13 mouse cellular contexts compared by ENCODE assay signal in the genomic region with DNA sequence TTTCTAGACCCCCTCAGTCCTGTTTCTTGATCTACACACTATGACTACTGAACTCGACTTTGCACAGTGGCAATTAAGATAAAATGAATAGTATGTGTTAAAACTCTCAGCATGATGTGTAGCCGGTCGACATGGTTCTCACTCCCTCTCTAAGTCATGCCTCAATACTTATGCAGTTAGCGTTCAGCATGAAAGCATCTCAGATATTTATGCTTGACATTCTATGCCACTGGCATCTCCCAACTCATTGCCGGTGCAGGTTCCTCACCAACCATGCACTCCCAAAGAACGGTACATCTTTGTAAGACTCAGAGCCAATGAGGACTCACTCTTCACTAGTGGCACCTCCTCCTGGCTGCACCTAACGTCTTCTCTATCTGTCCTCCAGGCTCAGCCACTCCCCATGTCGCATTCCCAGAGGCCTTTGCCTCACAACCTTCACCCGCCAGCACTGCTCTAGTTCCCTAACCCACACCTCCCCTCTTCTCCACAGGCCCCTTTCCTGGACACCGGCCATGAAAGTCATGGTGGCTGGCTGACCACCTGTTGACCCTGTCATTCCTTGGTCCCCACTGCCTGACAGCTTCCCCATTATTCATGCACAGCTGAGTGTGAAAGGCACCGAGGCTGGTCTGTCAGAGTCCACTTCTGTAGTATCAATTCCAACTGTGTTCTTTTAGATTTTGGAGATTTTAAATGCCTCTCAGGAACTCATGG.
DNase-seq lines count a peak whose midpoint lies in the region; ATAC-seq and TF ChIP-seq lines count a peak whose summit lies in the region.
"Had no signal": no experiment of that assay in that cellular context is flagged by ENCODE, and none has a peak within 500 bp of the region (broad histone marks: within the 10 kb centered on the region; RNA-seq: fewer than 3 reads in every experiment).

No protein-coding gene starts in this region.

- no peaks in the 10 kb centered on the region for H3K9me3 ChIP-seq in limb, embryonic 13.5 days
- H3K9me3 ChIP-seq in limb, embryonic 10.5 days (replicated peaks): no peaks in the 10 kb centered on the region
- H3K9me3 ChIP-seq in kidney, postnatal 0 days (replicated peaks; ENCODE audit: low read length): no peaks in the 10 kb centered on the region
- H3K9me3 ChIP-seq in midbrain, embryonic 16.5 days (replicated peaks; ENCODE audit: control insufficient read depth, low read length, poor library complexity, severe bottlenecking): 0 out of 2 replicates have a peak, but pooled peaks cover 2% of the 10 kb centered on the region
- H3K9me3 ChIP-seq: embryonic facial prominence, embryonic 12.5 days had no signal

- H3K79me2 ChIP-seq in myocyte (ENCODE audit: control insufficient read depth, insufficient read depth): no peaks in the 10 kb centered on the region

- H3K27me3 ChIP-seq in limb, embryonic 13.5 days: no peaks in the 10 kb centered on the region
- no peaks in the 10 kb centered on the region for H3K27me3 ChIP-seq in limb, embryonic 10.5 days (ENCODE audit: low read depth, poor library complexity, severe bottlenecking)
- H3K27me3 ChIP-seq in kidney, postnatal 0 days (ENCODE audit: insufficient read depth, low read length): no peaks in the 10 kb centered on the region
- no peaks in the 10 kb centered on the region for H3K27me3 ChIP-seq in myocyte (ENCODE audit: control insufficient read depth, insufficient read depth, insufficient read length)
- H3K27me3 ChIP-seq in midbrain, embryonic 16.5 days (ENCODE audit: control insufficient read depth, insufficient read depth, low read depth, low read length): no peaks in the 10 kb centered on the region
- H3K27me3 ChIP-seq: embryonic facial prominence, embryonic 12.5 days had no signal

- no peak for DNase-seq in limb, embryonic 10.5 days (ENCODE audit: low spot score)
- DNase-seq in kidney, adult 11 months: peak; percentile 67
- peak; percentile 72 for DNase-seq in kidney, postnatal 0 days (ENCODE audit: low spot score)
- no peak for DNase-seq in spleen, postnatal 4 days (ENCODE audit: low spot score in 2 of 2)
- DNase-seq: heart, adult 2 months had no signal

- no peak overlapping the region for H3K4me3 ChIP-seq in limb, embryonic 13.5 days
- H3K4me3 ChIP-seq in limb, embryonic 10.5 days: no peak overlapping the region
- H3K4me3 ChIP-seq in kidney, postnatal 0 days (replicated peaks; ENCODE audit: low read depth, low read length): no peak overlapping the region
- H3K4me3 ChIP-seq in myocyte: no peak overlapping the region
- no peak overlapping the region for H3K4me3 ChIP-seq in midbrain, embryonic 16.5 days (ENCODE audit: low read depth, low read length)
- H3K4me3 ChIP-seq: embryonic facial prominence, embryonic 12.5 days; heart, adult 2 months had no signal

- ATAC-seq in limb, embryonic 13.5 days (ENCODE audit: low FRiP score, low read depth): peak; percentile 26; the same call in 1 of the 2 replicates
- peak; percentile 75 for ATAC-seq in kidney, postnatal 0 days (replicated peaks; ENCODE audit: low FRiP score, low read depth)
- no peak for ATAC-seq in midbrain, embryonic 16.5 days
- ATAC-seq: activated CD4-positive, CD25-positive, alpha-beta regulatory T cell, adult 4 months; CD4-positive, CD25-positive, alpha-beta regulatory T cell, adult 4 months had no signal

- H3ac ChIP-seq in myocyte (ENCODE audit: control insufficient read depth, insufficient read length): no peak overlapping the region

- 83% methylated on average over 11 of the region's 11 CpGs for WGBS in limb, embryonic 13.5 days
- WGBS in limb, embryonic 10.5 days: 87% methylated on average over 11 of the region's 11 CpGs
- 31% methylated on average over 11 of the region's 11 CpGs for WGBS in kidney, postnatal 0 days
- 83% methylated on average over 11 of the region's 11 CpGs for WGBS in midbrain, embryonic 16.5 days

- H3K4me1 ChIP-seq in limb, embryonic 13.5 days: peaks cover 17% of the 10 kb centered on the region
- peaks cover 23% of the 10 kb centered on the region for H3K4me1 ChIP-seq in limb, embryonic 10.5 days
- H3K4me1 ChIP-seq in kidney, postnatal 0 days (replicated peaks; ENCODE audit: insufficient read depth, low read length): no peaks in the 10 kb centered on the region
- H3K4me1 ChIP-seq in midbrain, embryonic 16.5 days (ENCODE audit: control insufficient read depth, insufficient read depth, low read length): 0 out of 2 replicates have a peak, but pooled peaks cover 5% of the 10 kb centered on the region

- peaks cover 4% of the 10 kb centered on the region for H3K36me3 ChIP-seq in limb, embryonic 13.5 days
- H3K36me3 ChIP-seq in limb, embryonic 10.5 days: peaks cover 9% of the 10 kb centered on the region; the same call in 1 of the 2 replicates
- no peaks in the 10 kb centered on the region for H3K36me3 ChIP-seq in kidney, postnatal 0 days (ENCODE audit: insufficient read depth, low read length)
- no peaks in the 10 kb centered on the region for H3K36me3 ChIP-seq in myocyte (ENCODE audit: control insufficient read depth, insufficient read depth)
- H3K36me3 ChIP-seq in midbrain, embryonic 16.5 days (ENCODE audit: control insufficient read depth, insufficient read depth, low read length): no peaks in the 10 kb centered on the region

- H3K4me2 ChIP-seq in limb, embryonic 13.5 days (replicated peaks): no peak overlapping the region
- H3K4me2 ChIP-seq in kidney, postnatal 0 days (ENCODE audit: low read length): no peak overlapping the region
- no peak overlapping the region for H3K4me2 ChIP-seq in myocyte (ENCODE audit: low read depth)
- no peak overlapping the region for H3K4me2 ChIP-seq in midbrain, embryonic 16.5 days (ENCODE audit: low read length)
- H3K4me2 ChIP-seq: embryonic facial prominence, embryonic 12.5 days; liver, embryonic 11.5 days; midbrain, embryonic 11.5 days had no signal

- TF ChIP-seq POLR2A in myocyte (IDR thresholded peaks at IDR 0.05; ENCODE audit: insufficient read length, low read depth): no peak

- H3K27ac ChIP-seq in limb, embryonic 13.5 days: no peak overlapping the region
- no peak overlapping the region for H3K27ac ChIP-seq in limb, embryonic 10.5 days
- peak overlapping the region; percentile 36 for H3K27ac ChIP-seq in kidney, postnatal 0 days
- H3K27ac ChIP-seq in midbrain, embryonic 16.5 days (ENCODE audit: low read length): no peak overlapping the region
- H3K27ac ChIP-seq: embryonic facial prominence, embryonic 12.5 days; heart, adult 2 months had no signal

- no peak for TF ChIP-seq CTCF in kidney, postnatal 0 days (IDR thresholded peaks at IDR 0.05; ENCODE audit: low read depth)

- no peak overlapping the region for H3K9ac ChIP-seq in limb, embryonic 13.5 days
- no peak overlapping the region for H3K9ac ChIP-seq in kidney, postnatal 0 days (ENCODE audit: low read depth, low read length)
- H3K9ac ChIP-seq in midbrain, embryonic 16.5 days (ENCODE audit: low read depth, low read length): no peak overlapping the region
- H3K9ac ChIP-seq: embryonic facial prominence, embryonic 12.5 days had no signal

TF ChIP-seq in myocyte, 11 proteins besides CTCF, POLR2A, EP300 and RAD21:
- TF ChIP-seq TCF3 (IDR thresholded peaks at IDR 0.05; ENCODE audit: insufficient read length, low read depth) (peak; percentile 79), MYOG (IDR thresholded peaks at IDR 0.05; ENCODE audit: control insufficient read depth in 1 of 3, insufficient read depth in 1 of 3, insufficient read length in 2 of 3, low read depth in 2 of 3) (peak in 2 of 3 experiments; percentile 70 to 96), TCF12 (IDR thresholded peaks at IDR 0.05; ENCODE audit: insufficient read depth, poor library complexity, severe bottlenecking) (peak; percentile 42), MYOD1 (IDR thresholded peaks at IDR 0.05; ENCODE audit: control insufficient read depth in 1 of 3, insufficient read length in 2 of 3, low read depth in 2 of 3) (peak; percentile 63 to 99 (median 99)), REST (IDR thresholded peaks at IDR 0.05; ENCODE audit: insufficient read depth, insufficient read length) (no peak)

Comparison
In these comparisons a context has a peak if more than half of its experiments do, and no peak if none do; other contexts are left out.
1. DNase-seq: peak in kidney, adult 11 months (single experiment) and kidney, postnatal 0 days (single experiment); none in limb, embryonic 10.5 days (single experiment) and spleen, postnatal 4 days (0 of 2).